Mouse (Mus musculus) gastrocnemius, postnatal 25 days (tissue): ENCODE data around the gene S100b. TPM values are rescaled to one million over a fixed set of nuclear protein-coding genes. Genes with fewer than 3 reads are reported as not detected.

ENCODE experiments used
- DNase-seq: peaks from one replicate; pipeline ENCODE4 v3.0.0; 2022
- long read RNA-seq, 2 experiments: library from polyadenylated mRNA; stranded (forward); transcript quantifications; one replicate each; pipeline ENCODE4 v2.0.0; 2021
- total RNA-seq, 2 experiments: library from RNA; stranded (reverse); gene quantifications; 1 replicate in 1 of 2; 2 replicates in 1 of 2; pipeline ENCODE4 v1.2.3; 2021

S100b gene
- 1 to 10 TPM; 4.3 to 6.1 TPM for total RNA-seq
- long read RNA-seq, experiment 1, transcript S100b-201 (3 exons, 1,484 nt): major isoform, 9 of 11 reads
- long read RNA-seq, experiment 1, partial matches to known transcripts: 0 of 11 reads
- long read RNA-seq, experiment 1, other reads (novel, unspliced or antisense): 2 of 11 reads
- long read RNA-seq, experiment 2, partial matches to known transcripts: 0 of 2 reads
- long read RNA-seq, experiment 2, other reads (novel, unspliced or antisense): 2 of 2 reads

DNA sequence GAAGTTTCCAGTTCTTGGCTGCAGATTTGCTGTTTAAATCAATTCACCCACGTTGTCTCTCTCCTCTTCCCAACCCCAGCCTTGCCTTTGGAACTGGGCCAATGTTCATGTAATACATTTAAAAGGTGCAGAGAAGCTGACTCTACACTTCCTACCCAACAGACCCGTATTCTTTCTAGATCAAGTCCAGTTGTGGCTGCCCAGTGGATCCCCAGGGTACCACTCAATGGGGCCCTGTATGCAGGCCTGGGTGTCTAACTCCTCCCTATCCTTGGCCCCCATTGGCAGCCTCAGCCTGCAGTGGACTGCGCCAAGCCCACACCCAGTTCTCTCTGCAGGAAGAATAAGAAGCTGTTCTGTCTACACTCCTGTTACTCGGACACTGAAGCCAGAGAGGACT lies at the start of gene S100b:
S100b (plus strand) TSS at position 318 of the 400 bp plus-strand sequence.
- peak; percentile 47 for DNase-seq

DNA sequence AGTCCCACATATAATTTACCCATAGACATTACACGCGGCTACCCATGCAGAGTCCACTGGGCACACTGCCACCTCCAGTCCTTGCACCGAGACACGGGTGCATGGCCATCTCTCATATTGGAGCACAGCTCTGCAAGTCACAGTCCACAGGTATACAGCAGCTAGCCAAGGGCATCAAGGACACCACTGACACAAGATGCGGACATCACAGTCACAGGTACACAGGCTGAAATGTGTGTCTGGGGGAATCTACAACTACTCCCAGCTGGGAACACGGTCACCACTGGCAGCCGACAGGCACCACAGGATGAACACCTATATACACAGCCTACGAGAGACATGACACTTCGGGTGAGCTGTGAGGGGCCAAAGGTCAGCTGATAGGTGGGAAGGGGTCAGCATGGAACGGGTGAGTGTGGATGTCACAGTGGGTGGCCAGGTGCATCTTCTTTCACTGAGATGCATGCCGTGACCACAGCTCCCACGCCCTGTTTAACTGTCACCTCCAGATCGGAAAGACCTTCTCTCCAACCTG lies 46.3 kb upstream of the S100b start:
- no peak for DNase-seq

DNA sequence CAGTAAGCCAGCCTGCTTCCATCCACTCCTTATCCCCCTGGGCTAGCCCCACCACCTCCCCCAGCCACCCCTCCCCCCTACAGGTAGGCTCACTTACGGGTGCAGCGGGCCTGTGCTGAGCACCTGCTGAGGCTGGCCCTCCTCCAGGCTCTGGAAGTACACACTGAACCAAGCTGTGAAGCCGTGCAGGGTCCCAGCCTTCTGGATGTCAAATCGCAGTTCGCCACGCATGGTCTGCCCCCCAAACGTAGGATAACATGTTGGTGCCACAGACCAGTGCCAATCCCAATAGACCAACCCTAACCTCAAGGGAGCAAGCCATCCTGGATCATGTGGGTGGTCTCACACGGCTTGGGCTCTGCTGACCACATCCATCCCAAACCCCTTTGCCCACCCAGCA lies 44.4 kb upstream of the S100b start:
- no peak for DNase-seq

DNA sequence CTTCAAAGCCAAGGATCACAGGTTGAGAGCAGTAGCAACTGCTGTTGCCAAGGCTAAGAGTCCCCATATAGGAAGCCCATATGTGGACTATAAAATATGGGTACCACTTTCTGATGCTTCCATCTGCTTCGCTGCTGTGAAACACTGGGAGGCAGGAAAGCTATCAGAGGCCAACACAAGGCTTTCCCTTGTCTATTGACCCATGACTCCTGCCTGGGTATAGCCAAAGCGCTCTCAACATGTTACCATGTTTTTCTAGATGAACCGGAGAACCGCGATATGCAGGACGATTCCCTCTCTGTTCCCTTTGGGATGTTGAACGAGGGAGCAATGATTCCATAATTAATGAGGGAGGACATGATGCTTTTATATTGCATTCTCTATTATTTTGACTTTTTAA lies 42.8 kb upstream of the S100b start:
- DNase-seq: no peak

DNA sequence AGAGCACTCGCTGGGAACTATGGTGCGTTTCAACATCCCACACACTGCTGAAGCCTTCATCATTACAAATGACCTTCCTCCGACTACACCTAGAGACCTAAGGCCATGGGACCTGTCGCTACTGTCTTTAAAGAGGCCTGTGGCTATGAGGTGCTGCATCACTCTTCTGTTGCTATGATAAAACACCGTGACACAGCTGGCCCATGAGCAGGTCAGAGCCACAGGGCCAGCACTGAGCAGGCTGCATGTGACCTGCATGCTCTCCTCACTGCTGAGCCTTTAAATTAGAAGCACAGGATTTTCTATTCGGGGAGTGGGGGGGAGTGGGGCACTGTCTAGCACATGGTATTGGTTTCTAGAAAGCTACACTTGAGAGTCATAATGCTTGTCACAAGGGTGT lies 41.5 kb upstream of the S100b start:
- no peak for DNase-seq

DNA sequence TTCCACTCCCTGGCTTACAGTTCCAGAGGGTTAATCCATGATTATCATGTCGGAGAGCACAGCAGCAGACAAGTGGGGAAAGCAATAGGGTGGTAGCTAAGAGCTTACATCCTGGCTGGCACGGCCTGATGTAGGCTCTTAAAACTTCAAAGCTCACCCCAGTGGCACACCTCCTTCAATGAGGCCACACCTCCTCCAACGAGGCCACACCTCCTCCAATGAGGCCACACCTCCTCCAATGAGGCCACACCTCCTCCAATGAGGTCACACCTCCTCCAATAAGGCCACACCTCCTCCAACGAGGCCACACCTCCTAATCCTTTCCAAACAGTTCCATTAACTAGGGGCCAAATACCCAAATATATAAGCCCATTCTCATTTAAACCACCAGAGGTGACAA lies 39.5 kb upstream of the S100b start:
- no peak for DNase-seq

DNA sequence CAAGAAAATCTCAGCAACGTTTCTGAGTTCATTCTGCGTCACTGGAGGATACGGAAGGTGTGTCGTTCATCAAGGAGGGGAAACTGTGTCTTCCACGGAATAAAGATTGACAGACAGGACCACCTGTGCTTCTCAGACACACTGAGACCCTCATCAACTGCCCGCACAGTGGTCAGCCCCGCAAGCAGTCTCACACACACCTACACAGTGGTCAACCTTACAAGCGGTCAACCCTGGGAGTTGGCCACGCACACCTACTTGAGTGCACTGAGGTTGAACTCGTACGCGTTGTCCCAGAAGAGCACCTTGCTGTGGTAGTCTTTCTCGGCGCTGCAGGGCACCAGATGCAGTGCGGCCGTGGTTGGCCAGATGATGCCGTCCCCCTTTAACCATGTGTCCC lies 36.6 kb upstream of the S100b start:
- no peak for DNase-seq

DNA sequence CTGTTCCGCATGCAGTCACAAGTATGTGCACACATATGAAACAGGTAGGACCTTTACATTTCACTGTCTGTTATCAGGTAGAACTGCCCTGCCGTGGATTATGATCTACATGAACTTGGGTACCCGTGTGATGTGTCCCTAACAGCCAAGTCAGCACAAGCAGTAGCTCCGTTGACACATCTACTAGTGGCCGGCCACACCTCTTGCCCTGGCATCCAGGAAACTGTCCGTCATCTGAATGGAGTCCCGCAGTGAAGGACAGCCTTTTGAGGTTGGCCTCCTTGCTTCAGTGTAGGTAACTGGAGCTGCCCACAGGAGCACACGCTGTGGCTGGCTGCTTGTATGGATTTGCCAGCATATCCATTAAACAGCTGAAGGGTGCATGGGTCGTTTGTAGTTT lies 35.4 kb upstream of the S100b start:
- no peak for DNase-seq

DNA sequence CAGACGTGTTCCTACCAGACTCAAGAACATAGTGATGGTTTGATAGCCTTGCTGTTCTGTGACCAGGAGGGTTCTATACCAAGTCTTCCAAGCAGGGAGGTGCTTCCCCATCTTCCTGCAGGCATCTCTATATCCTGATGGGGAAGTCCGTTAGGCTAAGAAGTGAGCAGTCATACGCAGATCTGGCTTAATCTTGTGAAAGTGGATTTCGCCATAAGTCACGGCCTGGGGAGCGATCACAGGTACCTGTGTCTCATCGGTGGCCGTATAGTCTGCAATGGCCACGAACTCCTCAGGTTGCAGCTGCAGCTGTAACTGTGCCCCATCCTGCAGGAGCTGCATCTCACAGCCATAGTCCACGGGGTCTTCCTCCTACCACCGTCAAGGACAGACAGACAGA lies 27.7 kb upstream of the S100b start:
- DNase-seq: no peak

DNA sequence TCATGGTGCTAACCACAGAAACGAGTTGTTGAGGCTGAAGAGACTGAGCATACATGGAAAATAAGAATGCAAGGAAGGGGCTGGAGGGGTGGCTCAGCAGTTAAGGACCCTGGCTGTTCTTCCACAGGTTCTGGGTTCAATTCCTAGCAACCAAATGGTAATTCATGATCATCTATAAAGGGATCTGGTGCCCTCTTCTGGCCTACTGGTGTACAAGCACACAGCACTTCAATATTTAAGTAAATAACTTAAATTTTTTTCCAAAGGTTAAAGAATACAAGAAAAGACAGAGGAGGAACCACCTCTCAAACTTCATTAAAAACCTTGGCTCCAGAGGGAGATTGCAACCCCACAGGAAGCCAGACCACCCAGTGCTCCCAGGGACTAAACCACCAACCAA lies 24.0 kb upstream of the S100b start:
- no peak for DNase-seq

DNA sequence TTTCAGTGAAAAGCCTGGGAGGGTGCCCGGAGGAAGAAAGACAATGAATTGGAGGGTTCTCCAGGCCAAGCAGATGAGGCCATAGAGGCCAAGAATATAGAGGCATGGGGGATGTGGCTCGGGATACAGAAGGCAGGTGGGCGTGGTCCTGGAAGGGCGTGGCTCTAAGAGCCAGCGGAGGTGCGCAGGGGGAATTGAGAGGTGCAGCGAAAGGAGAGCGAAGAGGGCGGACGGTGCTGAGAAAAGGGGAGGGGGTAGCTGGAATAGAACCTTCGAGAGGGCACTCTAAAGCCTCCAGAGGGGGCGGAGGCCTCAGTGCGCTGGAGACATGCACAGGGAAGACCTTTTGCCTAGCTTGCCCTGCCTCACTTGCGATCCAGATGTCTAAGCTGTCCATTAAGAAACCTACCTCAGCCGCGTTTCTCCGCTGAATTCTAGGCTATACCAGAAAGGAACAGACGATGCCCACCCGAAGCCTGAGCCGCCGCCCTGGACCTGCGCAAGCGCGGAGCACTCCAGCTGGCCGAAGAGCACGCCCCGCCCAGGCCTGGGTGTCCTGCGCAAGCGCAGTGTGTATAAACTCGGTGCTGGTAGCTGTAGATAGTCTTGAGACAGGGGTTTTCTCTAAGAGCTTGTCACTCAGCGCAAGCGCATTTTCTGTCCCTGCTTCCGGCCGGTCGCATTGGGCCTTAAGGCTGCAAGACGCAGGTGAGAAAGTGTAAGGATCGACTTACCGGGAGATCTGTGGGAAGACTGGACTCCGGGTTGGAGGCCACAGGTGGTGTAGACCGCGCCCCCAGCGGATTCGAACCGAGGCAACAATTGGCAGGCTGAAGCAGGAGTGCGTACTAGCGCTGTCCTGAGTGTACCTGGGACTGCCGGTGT lies 16.1 kb upstream of the S100b start, which contains the start of gene Prmt2:
Prmt2 (minus strand) TSS at position 525 of the 885 bp plus-strand sequence.
- peak; percentile 86 for DNase-seq

DNA sequence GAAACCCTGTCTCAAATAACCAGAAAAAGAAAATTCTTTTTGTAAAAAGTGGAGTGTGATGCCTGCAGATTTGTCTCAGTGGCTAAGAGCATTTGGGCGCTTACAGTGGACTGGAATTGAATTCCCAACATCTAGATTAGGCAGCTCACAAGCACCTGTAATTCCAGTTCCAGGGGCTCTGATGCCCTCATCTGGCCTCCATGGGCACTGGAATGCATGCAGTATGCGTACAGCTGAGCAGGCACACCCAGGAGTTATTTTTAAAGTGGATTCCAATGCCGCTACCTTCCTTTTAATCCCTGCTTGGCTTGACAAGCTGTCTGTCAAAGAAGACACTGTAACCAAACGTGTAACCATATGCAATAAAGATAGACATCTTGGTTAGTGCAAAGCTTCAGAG lies 14.3 kb upstream of the S100b start:
- DNase-seq: no peak

DNA sequence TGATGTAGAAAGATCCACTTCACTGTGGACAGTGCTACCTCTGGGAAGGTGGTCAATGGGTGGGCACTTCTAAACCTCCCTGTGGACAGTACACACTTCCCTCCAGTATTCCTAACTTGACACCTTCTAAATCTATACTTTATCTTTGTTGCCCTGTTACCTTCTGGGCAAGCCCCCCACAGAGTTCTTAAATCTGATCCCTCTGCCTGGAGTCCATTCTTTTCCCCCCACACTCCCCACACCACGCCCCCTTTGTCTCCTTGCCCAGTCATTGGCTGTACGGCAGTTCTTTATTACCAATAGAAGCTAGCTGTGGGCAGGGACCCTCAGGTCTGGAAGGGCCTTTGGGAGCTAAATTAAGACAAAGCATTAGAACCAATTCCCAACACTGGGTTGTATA lies 8.5 kb upstream of the S100b start:
- DNase-seq: no peak

DNA sequence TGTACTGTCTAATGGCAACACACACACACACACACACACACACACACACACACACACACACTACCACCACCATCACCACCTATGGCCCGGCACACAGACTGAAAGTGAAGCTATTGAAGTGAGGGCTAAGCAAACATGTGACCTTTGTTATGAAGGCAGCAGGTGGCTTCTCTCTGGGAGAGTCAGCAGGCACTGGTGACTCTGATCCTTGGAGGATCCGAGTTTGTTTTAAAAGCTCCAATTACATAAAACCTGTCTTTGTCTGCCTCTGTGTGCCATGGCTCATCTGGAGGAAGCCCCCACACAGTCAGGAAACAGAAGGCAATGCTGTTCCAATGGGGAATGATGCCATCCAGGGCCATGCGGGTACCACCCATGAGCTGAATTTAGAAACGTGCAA lies 7.1 kb upstream of the S100b start:
- no peak for DNase-seq

DNA sequence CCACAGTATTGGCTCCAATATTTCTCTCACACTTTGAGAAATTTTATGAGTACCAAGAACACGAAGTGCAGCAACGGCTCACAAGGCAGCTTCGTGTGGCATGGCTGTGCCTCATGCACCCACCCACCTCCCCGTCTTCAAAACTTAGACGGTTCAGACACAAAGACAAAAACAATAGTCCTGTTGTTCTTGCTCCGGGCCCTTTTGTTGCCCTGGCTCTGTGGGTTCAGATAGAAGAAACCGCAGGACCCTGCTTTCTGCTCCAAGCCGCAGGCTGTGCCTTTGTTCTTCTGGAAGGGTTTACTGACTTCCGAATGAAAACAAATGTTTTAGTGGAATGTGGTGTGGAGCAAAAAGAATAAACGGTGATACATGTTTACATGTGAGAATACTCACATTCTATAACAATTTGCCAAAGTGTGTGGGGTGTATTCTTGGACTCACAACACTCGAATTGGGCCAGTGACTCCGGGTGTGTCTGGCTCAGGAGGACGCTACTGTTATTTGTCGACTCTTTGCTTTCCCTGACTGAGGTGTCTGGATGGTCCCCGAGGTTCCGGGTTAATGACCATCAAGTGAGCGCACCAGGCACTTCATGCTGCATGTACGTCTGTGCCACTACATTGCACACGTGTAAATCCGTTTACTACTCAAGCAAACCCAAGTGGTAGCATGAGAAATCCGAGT lies 5.5 kb upstream of the S100b start:
- DNase-seq: no peak

DNA sequence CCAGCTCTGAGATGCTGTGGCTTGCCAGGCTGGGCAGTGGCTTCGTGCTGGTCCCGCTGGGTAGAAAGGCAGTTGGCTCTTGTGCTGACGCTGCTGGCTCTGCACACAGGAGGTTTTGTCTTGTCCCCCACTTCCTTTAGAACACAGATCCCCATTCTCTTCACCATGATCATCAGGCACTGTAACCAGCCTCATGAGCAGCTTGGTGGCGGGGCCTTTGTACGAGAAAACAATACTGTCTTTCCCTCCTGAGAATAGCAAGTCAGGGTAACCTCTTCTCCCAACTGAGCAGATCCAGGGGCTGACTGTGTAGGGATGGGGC lies 5.0 kb upstream of the S100b start:
- no peak for DNase-seq

DNA sequence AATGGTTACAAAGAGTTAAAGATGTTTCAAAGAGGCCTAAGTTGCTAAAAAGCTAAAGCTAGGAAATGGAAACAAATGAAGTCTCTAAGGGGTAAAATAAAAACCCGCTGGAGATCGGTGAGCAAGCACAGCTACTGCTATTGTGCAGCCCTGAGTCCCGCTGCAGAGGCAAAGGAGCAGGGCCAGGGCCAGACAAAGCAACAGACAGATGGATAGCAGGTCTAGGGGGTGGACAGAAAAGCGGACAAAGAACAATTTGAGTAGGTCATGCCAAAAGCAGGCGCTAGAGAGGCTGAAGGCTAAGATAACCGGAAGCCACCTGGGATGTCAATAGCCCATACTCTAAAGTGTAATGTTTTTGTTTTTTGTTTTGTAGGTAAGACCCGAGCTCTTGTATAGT lies 2.8 kb upstream of the S100b start:
- no peak for DNase-seq

DNA sequence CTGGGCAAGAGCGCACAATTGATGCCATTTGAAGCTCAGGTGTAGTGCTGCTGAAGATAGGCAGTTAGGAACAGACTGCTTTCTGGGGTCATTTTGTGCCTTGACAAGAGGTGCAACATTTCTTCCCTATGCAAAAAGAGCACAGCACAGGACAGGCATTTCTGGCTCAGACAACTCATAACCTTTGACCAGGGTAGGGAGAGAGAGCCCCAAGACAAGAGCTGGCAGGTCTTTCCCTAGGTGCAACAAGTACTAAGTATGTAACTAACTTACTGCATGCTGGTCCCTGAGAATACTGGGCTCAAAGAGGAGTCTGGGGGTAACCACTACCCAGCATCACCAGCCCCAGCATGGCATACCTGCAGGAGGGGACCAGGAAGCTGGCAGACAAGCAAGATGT lies 574 bp upstream of the S100b start:
- DNase-seq: no peak

DNA sequence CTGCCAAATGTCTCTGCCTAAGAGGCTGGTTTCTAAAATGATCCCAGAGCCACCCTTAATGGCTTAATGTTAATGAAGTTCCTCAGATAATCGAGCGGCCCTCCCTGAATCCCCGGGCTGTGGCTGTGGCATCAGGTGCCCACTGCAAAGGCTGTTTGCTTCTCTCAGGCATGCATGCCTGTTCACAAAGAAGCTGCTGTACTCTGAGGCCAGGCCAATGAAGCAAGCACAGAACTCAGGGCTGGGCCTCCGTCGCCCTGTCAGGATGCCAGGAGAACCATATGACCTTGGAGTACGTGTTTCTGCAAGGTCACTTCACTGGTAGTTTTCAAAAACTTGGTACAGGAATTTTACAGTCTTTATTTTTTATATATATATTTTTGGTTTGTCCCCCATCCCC lies 2.0 kb downstream of the S100b start:
- no peak for DNase-seq

DNA sequence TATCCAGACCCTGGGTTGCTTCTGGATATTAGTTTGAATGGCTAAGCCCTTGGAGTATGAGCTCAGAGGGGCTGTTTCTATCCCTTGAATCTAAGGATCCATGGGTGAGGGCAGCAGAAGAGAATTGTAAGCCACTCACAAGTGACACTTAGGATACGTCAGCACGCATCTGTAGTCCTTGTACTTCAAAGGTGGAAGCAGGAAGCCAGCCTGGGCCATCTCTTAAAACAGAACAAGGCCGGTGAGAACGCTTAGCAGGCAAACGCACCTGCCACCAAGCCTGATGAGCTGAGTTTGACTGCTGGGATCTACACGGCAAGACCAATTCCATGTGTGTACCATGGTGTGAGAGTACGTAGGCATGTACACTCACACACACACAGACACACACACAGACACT lies 3.6 kb downstream of the S100b start:
- DNase-seq: no peak

DNA sequence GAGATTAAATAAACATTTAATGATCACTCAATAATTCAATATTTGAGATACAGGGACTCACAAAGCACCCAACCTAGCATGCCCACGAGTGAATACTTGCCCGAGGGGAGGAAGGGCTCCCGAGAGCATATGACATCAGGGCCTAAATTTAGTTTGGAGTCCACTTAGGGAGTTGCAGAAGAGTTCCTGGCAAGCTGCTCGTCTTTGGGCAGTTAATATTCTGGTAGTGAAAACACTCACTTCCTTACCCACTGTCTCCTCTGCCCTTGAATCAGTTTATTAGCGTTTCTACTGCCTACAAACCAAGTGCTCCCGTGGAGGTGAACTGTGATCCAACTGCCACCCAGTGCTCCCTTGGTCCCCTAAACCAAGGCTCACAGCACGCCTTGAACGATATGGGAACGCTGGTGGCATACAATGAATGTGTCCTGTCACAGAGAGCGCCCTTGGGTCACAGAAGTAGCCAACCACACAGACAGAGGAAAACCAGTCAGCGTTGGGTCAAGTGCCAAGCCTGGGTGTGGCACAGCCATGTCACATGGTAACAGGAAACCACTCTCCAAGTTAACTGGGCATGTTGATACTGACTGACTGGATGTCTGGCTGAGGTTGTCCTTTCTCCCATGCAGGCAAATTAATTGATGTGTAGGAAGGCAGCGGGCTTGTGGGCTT lies 4.2 kb downstream of the S100b start:
- DNase-seq: peak; percentile 42

DNA sequence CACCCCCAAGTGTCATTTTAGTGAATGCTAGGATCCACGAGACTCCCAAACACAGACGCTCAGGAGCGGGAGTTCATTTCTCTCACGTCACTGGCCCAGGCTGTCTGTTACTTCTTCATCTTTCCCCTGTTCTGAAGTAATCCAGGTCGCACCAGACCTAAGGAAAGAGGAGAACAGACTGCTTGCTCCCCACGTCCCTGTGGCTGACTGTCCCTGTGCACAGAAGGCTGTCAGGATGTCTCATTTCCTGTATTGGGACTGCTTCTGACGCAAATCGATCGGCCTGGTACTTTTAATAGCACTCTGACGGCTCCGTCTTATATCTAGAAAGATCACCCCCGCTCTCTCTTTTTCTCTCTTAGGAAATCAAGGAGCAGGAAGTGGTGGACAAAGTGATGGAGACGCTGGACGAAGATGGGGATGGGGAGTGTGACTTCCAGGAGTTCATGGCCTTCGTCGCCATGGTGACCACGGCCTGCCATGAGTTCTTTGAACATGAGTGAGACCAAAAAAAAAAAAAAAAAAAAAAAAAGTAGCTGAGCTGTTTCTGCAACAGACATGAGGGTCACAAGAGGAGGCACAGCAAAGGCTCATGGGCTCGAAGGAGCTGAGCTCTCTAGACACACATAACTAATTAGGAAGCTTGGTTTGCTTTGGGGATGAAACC lies 6.0 kb downstream of the S100b start:
- no peak for DNase-seq
